Mouse (Mus musculus) myocyte (in vitro differentiated cells): ENCODE data around the gene Olfr435. TPM values are rescaled to one million over a fixed set of nuclear protein-coding genes. Genes with fewer than 3 reads are reported as not detected.

Source experiments
- H3K27me3 ChIP-seq: one replicate; pipeline ENCODE4 v1.6.1; 2011; ENCODE audit not compliant: control insufficient read depth, insufficient read depth, insufficient read length
- H3K36me3 ChIP-seq: one replicate; pipeline ENCODE4 v1.6.1; 2011; ENCODE audit not compliant: control insufficient read depth, insufficient read depth
- H3K4me2 ChIP-seq: one replicate; pipeline ENCODE4 v1.6.1; 2011; ENCODE audit warnings: low read depth, control low read depth
- H3K4me3 ChIP-seq: one replicate; pipeline ENCODE4 v1.5.1; 2011; ENCODE audit warnings: mild to moderate bottlenecking, control low read depth, moderate library complexity
- H3K79me2 ChIP-seq: one replicate; pipeline ENCODE4 v1.6.1; 2011; ENCODE audit not compliant: control insufficient read depth, insufficient read depth
- H3ac ChIP-seq: one replicate; pipeline ENCODE4 v1.6.1; 2011; ENCODE audit not compliant: control insufficient read depth, insufficient read length
- CEBPB ChIP-seq: IDR thresholded peaks from 2 replicates; pipeline ENCODE4 v1.6.1; 2011; ENCODE audit warnings: mild to moderate bottlenecking, moderate library complexity; ENCODE audit not compliant: poor library complexity, insufficient read depth, severe bottlenecking
- E2F4 ChIP-seq: IDR thresholded peaks from one replicate; pipeline ENCODE4 v1.6.1; 2011; ENCODE audit warnings: mild to moderate bottlenecking, control low read depth, moderate library complexity; ENCODE audit not compliant: insufficient read depth
- MAX ChIP-seq: IDR thresholded peaks from one replicate; pipeline ENCODE4 v1.6.1; 2011; ENCODE audit warnings: low read depth, mild to moderate bottlenecking, control low read depth
- MYOD1 ChIP-seq, 3 experiments: IDR thresholded peaks; one replicate each; pipeline ENCODE4 v1.6.1; 2011; ENCODE audit warnings: control low read depth in 2 of 3, low read depth in 2 of 3, mild to moderate bottlenecking in 2 of 3, moderate library complexity in 1 of 3; ENCODE audit not compliant: insufficient read length in 2 of 3, control insufficient read depth in 1 of 3
- MYOG ChIP-seq, 3 experiments: IDR thresholded peaks; one replicate each; pipeline ENCODE4 v1.6.1; 2011; ENCODE audit warnings: control low read depth in 2 of 3, low read depth in 2 of 3, mild to moderate bottlenecking in 2 of 3; ENCODE audit not compliant: insufficient read length in 2 of 3, control insufficient read depth in 1 of 3, insufficient read depth in 1 of 3
- POLR2A ChIP-seq: IDR thresholded peaks from one replicate; pipeline ENCODE4 v1.6.1; 2011; ENCODE audit warnings: low read depth, mild to moderate bottlenecking, control low read depth, moderate library complexity; ENCODE audit not compliant: insufficient read length
- POLR2AphosphoS2 ChIP-seq: IDR thresholded peaks from one replicate; pipeline ENCODE4 v1.6.1; 2011; ENCODE audit warnings: low read depth, control low read depth; ENCODE audit not compliant: insufficient read length
- REST ChIP-seq: IDR thresholded peaks from one replicate; pipeline ENCODE4 v1.6.1; 2011; ENCODE audit warnings: mild to moderate bottlenecking, control low read depth, moderate library complexity; ENCODE audit not compliant: insufficient read depth, insufficient read length
- SRF ChIP-seq: IDR thresholded peaks from one replicate; pipeline ENCODE4 v1.6.1; 2011; ENCODE audit warnings: low read depth; ENCODE audit not compliant: control insufficient read depth, insufficient read length
- TCF12 ChIP-seq: IDR thresholded peaks from one replicate; pipeline ENCODE4 v1.6.1; 2011; ENCODE audit warnings: mild to moderate bottlenecking, control low read depth; ENCODE audit not compliant: poor library complexity, insufficient read depth, severe bottlenecking
- TCF3 ChIP-seq: IDR thresholded peaks from one replicate; pipeline ENCODE4 v1.6.1; 2011; ENCODE audit warnings: low read depth, control low read depth; ENCODE audit not compliant: insufficient read length
- USF1 ChIP-seq: IDR thresholded peaks from one replicate; pipeline ENCODE4 v1.6.1; 2011; ENCODE audit warnings: low read depth, mild to moderate bottlenecking, control low read depth, moderate library complexity
- polyA plus RNA-seq: library from polyadenylated mRNA; unstranded; fragments of >200 nt; fragmentation: generic; extraction: Trizol; gene quantifications from one replicate; pipeline ENCODE4 v1.2.1, GENCODE M21; 2012; ENCODE audit warnings: missing spikeins

Gene Olfr435
- polyA plus RNA-seq, 1 experiment, result not detected

GRCm38 (mm10) chr6:43242061-43242460 lies 45.1 kb downstream of the Olfr435 start:
- no peak for TF ChIP-seq MAX
- TF ChIP-seq SRF, result no peak
- TF ChIP-seq POLR2AphosphoS2, result no peak
- no peak for TF ChIP-seq E2F4
- no peak for TF ChIP-seq TCF3
- TF ChIP-seq MYOG (IDR thresholded peaks at IDR 0.05; ENCODE audit: control insufficient read depth in 1 of 3, insufficient read depth in 1 of 3, insufficient read length in 2 of 3, low read depth in 2 of 3), result no peak
- TF ChIP-seq MYOD1 (IDR thresholded peaks at IDR 0.05; ENCODE audit: control insufficient read depth in 1 of 3, insufficient read length in 2 of 3, low read depth in 2 of 3), result no peak
- no peak for TF ChIP-seq REST
- no peak for TF ChIP-seq POLR2A
- Histone ChIP-seq H3ac (no peak overlapping the region), H3K36me3 (no peaks in the 10 kb centered on the region), H3K4me3 (no peak overlapping the region), H3K79me2 (no peaks in the 10 kb centered on the region), H3K4me2 (no peak overlapping the region), H3K27me3 (no peaks in the 10 kb centered on the region)

- Histone ChIP-seq H3K4me2 (peak overlapping the region; percentile 16), H3K79me2 (no peaks in the 10 kb centered on the region)
- TF ChIP-seq E2F4, result no peak
- TF ChIP-seq MYOG (IDR thresholded peaks at IDR 0.05; ENCODE audit: control insufficient read depth in 1 of 3, insufficient read depth in 1 of 3, insufficient read length in 2 of 3, low read depth in 2 of 3), result no peak
- TF ChIP-seq POLR2AphosphoS2, result no peak
- no peak for TF ChIP-seq USF1
- TF ChIP-seq POLR2A, result no peak
- TF ChIP-seq MYOD1 (IDR thresholded peaks at IDR 0.05; ENCODE audit: control insufficient read depth in 1 of 3, insufficient read length in 2 of 3, low read depth in 2 of 3), result no peak
- TF ChIP-seq REST, result no peak
- TF ChIP-seq TCF3, result no peak
- no peak for TF ChIP-seq SRF
- no peak for TF ChIP-seq MAX
- no peak for TF ChIP-seq CEBPB
- TF ChIP-seq TCF12, result no peak
These were observed 50.5 kb downstream of the Olfr435 start for GRCm38 (mm10) chr6:43247396-43247795.

GRCm38 (mm10) chr6:43252994-43253393 lies 56.0 kb downstream of the Olfr435 start:
- Histone ChIP-seq H3ac (no peak overlapping the region), H3K27me3 (no peaks in the 10 kb centered on the region), H3K4me2 (no peak overlapping the region), H3K4me3 (no peak overlapping the region), H3K36me3 (no peaks in the 10 kb centered on the region), H3K79me2 (no peaks in the 10 kb centered on the region)
- TF ChIP-seq TCF12 (no peak), MAX (no peak), CEBPB (no peak), E2F4 (no peak), POLR2A (no peak), USF1 (no peak), TCF3 (no peak), POLR2AphosphoS2 (no peak), REST (no peak), MYOG (IDR thresholded peaks at IDR 0.05; ENCODE audit: control insufficient read depth in 1 of 3, insufficient read depth in 1 of 3, insufficient read length in 2 of 3, low read depth in 2 of 3) (no peak), SRF (no peak), MYOD1 (IDR thresholded peaks at IDR 0.05; ENCODE audit: control insufficient read depth in 1 of 3, insufficient read length in 2 of 3, low read depth in 2 of 3) (no peak)

More at GRCm38 (mm10) chr6:43247396-43247795, 50.5 kb downstream of the Olfr435 start:
- H3K36me3 ChIP-seq, result no peaks in the 10 kb centered on the region
- no peak overlapping the region for H3ac ChIP-seq
- no peaks in the 10 kb centered on the region for H3K27me3 ChIP-seq
- H3K4me3 ChIP-seq, result no peak overlapping the region

Other genes with a start within 250 kb of the Olfr435 start
- gene Olfr444, start 248.1 kb upstream of the Olfr435 start, polyA plus RNA-seq, result not detected
- not detected for gene Olfr441, start 90.8 kb upstream of the Olfr435 start, polyA plus RNA-seq
- not detected for gene Olfr237-ps1, start 50.6 kb upstream of the Olfr435 start, polyA plus RNA-seq
- gene Olfr437, start 33.9 kb upstream of the Olfr435 start, polyA plus RNA-seq, result not detected
- gene Olfr13, start 25.0 kb upstream of the Olfr435 start, polyA plus RNA-seq, result not detected
- gene Olfr434, start 15.9 kb downstream of the Olfr435 start, polyA plus RNA-seq, result not detected
- gene Olfr47, start 34.4 kb downstream of the Olfr435 start, polyA plus RNA-seq, result not detected
- 14.5 TPM for gene Arhgef5, start 68.4 kb downstream of the Olfr435 start, polyA plus RNA-seq
- not detected for gene Nobox, start 112.4 kb downstream of the Olfr435 start, polyA plus RNA-seq